Mouse (Mus musculus): ENCODE measurements around the gene Znrf3. TPM values are rescaled to one million over a fixed set of nuclear protein-coding genes. Genes with fewer than 3 reads are reported as not detected.

The Znrf3 gene
- total and polyA plus RNA-seq, 2 experiments from 2014 or later = 9.9 to 13.6 TPM

- Histone ChIP-seq H3K9ac (replicated peaks; ENCODE audit: low read length) (no peak overlapping the region), H3K9me3 (ENCODE audit: low read length) (no peaks in the 10 kb centered on the region), H3K4me3 (ENCODE audit: low read length) (no peak overlapping the region), H3K27ac (no peak overlapping the region), H3K27me3 (ENCODE audit: insufficient read depth, low read length) (no peaks in the 10 kb centered on the region), H3K4me2 (ENCODE audit: low read depth, low read length) (no peak overlapping the region), H3K36me3 (ENCODE audit: insufficient read depth, low read length) (no peaks in the 10 kb centered on the region), H3K4me1 (ENCODE audit: insufficient read depth, low read length) (peaks cover 4% of the 10 kb centered on the region; the same call in 1 of the 2 replicates)
- ATAC-seq (no peak), DNase-seq (ENCODE audit: low spot score) (no peak)
- 74% methylated on average over 13 of the region's 13 CpGs for WGBS
- peak; percentile 30 for TF ChIP-seq CTCF (IDR thresholded peaks at IDR 0.05; ENCODE audit: low read depth)
Measured at GRCm38 (mm10) chr11:5257151-5257862, 187.3 kb downstream of the Znrf3 start.

- no peaks in the 10 kb centered on the region for H3K9me3 ChIP-seq (ENCODE audit: low read length)
- peak overlapping the region; percentile 36; the same call in 1 of the 2 replicates for H3K27ac ChIP-seq
- no peak overlapping the region for H3K9ac ChIP-seq (replicated peaks; ENCODE audit: low read length)
- WGBS = 24% methylated on average over 9 of the region's 9 CpGs
- H3K27me3 ChIP-seq (ENCODE audit: insufficient read depth, low read length) = no peaks in the 10 kb centered on the region
- DNase-seq (ENCODE audit: low spot score) = peak; percentile 28
- no peak for TF ChIP-seq CTCF (IDR thresholded peaks at IDR 0.05; ENCODE audit: low read depth)
- ATAC-seq = 0 out of 2 replicates have a peak, but pooled peaks have one; percentile 21
- H3K4me2 ChIP-seq (ENCODE audit: low read depth, low read length) = no peak overlapping the region
- H3K36me3 ChIP-seq (ENCODE audit: insufficient read depth, low read length) = no peaks in the 10 kb centered on the region
- H3K4me1 ChIP-seq (ENCODE audit: insufficient read depth, low read length) = peaks cover 4% of the 10 kb centered on the region; the same call in 1 of the 2 replicates
- no peak overlapping the region for H3K4me3 ChIP-seq (ENCODE audit: low read length)
Measured at GRCm38 (mm10) chr11:5255509-5256014, 189.1 kb downstream of the Znrf3 start.

DNA sequence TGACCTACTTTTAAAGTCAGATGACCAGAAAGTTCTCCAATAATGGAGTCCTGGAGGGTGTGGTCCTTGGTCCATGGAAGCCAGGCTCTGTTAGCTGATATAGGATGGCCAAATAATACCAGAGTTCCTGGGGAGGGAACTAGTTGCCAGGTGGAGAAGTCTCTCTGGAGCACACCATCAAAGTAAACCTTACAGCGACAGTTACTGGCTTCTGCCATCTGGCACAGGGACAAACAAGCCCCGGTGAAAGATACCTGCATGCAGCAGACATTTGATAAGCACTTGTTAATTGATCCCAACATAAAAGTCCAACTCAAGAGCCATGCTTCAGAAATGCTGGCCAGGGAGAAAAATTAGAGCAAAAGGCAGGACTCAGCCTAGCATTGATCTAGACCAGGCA is 190.6 kb downstream of the Znrf3 start:
- no peak for ATAC-seq
- WGBS = 81% methylated on average over 2 of the region's 2 CpGs
- H3K4me2 ChIP-seq (ENCODE audit: low read depth, low read length) = no peak overlapping the region
- DNase-seq (ENCODE audit: low spot score) = no peak
- H3K36me3 ChIP-seq (ENCODE audit: insufficient read depth, low read length) = no peaks in the 10 kb centered on the region
- peaks cover 4% of the 10 kb centered on the region; the same call in 1 of the 2 replicates for H3K4me1 ChIP-seq (ENCODE audit: insufficient read depth, low read length)
- no peak overlapping the region for H3K27ac ChIP-seq
- H3K27me3 ChIP-seq (ENCODE audit: insufficient read depth, low read length) = no peaks in the 10 kb centered on the region
- no peak overlapping the region for H3K9ac ChIP-seq (replicated peaks; ENCODE audit: low read length)
- H3K4me3 ChIP-seq (ENCODE audit: low read length) = no peak overlapping the region
- no peaks in the 10 kb centered on the region for H3K9me3 ChIP-seq (ENCODE audit: low read length)
- TF ChIP-seq CTCF (IDR thresholded peaks at IDR 0.05; ENCODE audit: low read depth) = no peak

DNA sequence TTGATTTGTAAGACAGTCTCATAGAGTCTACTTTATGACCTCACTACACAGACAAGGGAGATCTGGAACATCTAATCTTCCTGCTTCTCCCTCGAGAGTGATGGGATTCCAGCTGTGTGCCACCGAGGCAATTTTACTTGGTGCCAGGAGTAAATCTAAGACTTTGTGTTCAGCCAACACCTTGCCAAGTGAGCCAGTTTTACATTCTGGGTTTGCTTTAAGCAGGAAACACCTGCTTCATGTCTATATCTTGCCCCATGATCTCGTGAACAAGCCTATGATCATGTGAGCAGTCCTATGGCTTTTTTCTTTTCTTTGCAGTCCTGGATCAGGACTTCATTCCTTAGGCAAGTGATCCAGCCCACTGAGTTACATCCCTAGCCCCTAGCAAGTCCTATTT is 191.1 kb downstream of the Znrf3 start:
- no peak for ATAC-seq
- H3K4me3 ChIP-seq (ENCODE audit: low read length) = no peak overlapping the region
- H3K4me2 ChIP-seq (ENCODE audit: low read depth, low read length) = no peak overlapping the region
- no peak overlapping the region for H3K9ac ChIP-seq (replicated peaks; ENCODE audit: low read length)
- peaks cover 4% of the 10 kb centered on the region; the same call in 1 of the 2 replicates for H3K4me1 ChIP-seq (ENCODE audit: insufficient read depth, low read length)
- no peaks in the 10 kb centered on the region for H3K36me3 ChIP-seq (ENCODE audit: insufficient read depth, low read length)
- WGBS = 59% methylated on average over 3 of the region's 3 CpGs
- no peak for DNase-seq (ENCODE audit: low spot score)
- no peaks in the 10 kb centered on the region for H3K27me3 ChIP-seq (ENCODE audit: insufficient read depth, low read length)
- no peak overlapping the region for H3K27ac ChIP-seq
- no peak for TF ChIP-seq CTCF (IDR thresholded peaks at IDR 0.05; ENCODE audit: low read depth)
- no peaks in the 10 kb centered on the region for H3K9me3 ChIP-seq (ENCODE audit: low read length)

DNA sequence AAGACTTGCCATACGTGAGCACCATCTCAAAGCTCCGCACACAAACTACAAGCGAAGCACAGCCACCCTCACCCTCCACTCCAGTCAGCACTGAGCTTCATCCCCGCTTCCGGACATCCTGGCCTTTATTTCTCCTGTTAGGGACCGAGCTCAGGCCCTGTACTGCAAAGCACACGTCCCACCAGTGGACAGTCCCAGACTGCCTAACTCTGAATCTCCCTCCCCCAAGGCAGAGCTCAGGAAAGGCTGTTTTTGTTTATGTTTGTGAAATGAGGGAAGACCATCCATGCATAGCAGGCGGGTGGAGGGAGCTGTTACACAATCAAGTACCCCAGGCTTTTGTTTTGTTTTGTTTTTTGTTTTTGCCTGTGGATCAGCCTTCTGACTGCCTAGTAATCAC is 191.9 kb downstream of the Znrf3 start:
- Histone ChIP-seq H3K4me1 (ENCODE audit: insufficient read depth, low read length) (peaks cover 4% of the 10 kb centered on the region; the same call in 1 of the 2 replicates), H3K27me3 (ENCODE audit: insufficient read depth, low read length) (no peaks in the 10 kb centered on the region), H3K36me3 (ENCODE audit: insufficient read depth, low read length) (no peaks in the 10 kb centered on the region), H3K4me2 (ENCODE audit: low read depth, low read length) (no peak overlapping the region), H3K9ac (replicated peaks; ENCODE audit: low read length) (no peak overlapping the region), H3K9me3 (ENCODE audit: low read length) (no peaks in the 10 kb centered on the region), H3K27ac (no peak overlapping the region), H3K4me3 (ENCODE audit: low read length) (no peak overlapping the region)
- DNase-seq (ENCODE audit: low spot score) = no peak
- WGBS = 78% methylated on average over 8 of the region's 8 CpGs
- no peak for TF ChIP-seq CTCF (IDR thresholded peaks at IDR 0.05; ENCODE audit: low read depth)
- ATAC-seq = no peak

DNA sequence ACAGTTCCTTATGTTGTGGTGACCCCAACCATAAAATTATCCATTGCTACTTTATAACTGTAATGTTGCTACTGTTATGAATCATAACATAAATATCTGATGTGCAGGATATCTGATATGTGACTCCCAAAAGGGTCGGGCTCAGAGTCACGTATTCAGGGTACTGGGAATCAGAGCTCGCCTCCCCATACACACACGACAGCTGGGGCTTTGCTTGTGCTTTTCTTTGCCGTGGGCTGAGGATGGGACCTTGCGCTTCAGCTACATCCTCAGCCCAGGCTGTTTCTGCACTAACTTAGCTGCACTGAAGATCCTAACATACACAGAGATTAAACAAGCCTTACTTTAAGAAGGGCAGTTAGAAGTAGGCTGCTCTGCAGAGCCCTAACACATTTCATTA is 193.5 kb downstream of the Znrf3 start:
- Histone ChIP-seq H3K4me3 (ENCODE audit: low read length) (no peak overlapping the region), H3K9me3 (ENCODE audit: low read length) (no peaks in the 10 kb centered on the region), H3K27ac (no peak overlapping the region), H3K9ac (replicated peaks; ENCODE audit: low read length) (no peak overlapping the region), H3K4me2 (ENCODE audit: low read depth, low read length) (no peak overlapping the region), H3K4me1 (ENCODE audit: insufficient read depth, low read length) (peaks cover under 1% of the 10 kb centered on the region; the same call in 1 of the 2 replicates), H3K36me3 (ENCODE audit: insufficient read depth, low read length) (no peaks in the 10 kb centered on the region), H3K27me3 (ENCODE audit: insufficient read depth, low read length) (no peaks in the 10 kb centered on the region)
- 68% methylated on average over 6 of the region's 6 CpGs for WGBS
- TF ChIP-seq CTCF (IDR thresholded peaks at IDR 0.05; ENCODE audit: low read depth) = no peak
- ATAC-seq (no peak), DNase-seq (ENCODE audit: low spot score) (no peak)

DNA sequence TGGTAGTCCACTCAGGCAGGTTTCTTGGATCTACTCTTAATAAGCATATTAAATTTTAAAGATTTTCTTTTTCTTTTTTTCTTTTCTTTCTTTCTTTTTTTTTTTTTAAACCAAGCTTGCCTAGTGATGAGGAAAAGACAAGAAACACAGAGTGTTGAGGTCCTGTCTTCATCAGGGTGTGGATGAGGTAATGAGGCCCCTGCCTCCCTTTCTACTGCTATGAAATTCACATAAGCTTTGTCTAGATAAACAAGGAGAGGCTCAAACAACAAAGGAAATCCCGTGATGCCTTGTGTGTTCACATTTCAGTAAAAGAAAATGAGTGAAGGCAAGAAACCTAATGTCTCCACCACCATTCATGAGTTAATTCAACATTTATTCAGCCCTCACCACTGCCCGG is 196.4 kb downstream of the Znrf3 start:
- DNase-seq (ENCODE audit: low spot score) (no peak), ATAC-seq (no peak)
- Histone ChIP-seq H3K9ac (replicated peaks; ENCODE audit: low read length) (no peak overlapping the region), H3K27ac (no peak overlapping the region), H3K9me3 (ENCODE audit: low read length) (no peaks in the 10 kb centered on the region), H3K4me1 (ENCODE audit: insufficient read depth, low read length) (0 out of 2 replicates have a peak, but pooled peaks cover 5% of the 10 kb centered on the region), H3K4me3 (ENCODE audit: low read length) (no peak overlapping the region), H3K36me3 (ENCODE audit: insufficient read depth, low read length) (no peaks in the 10 kb centered on the region), H3K4me2 (ENCODE audit: low read depth, low read length) (no peak overlapping the region), H3K27me3 (ENCODE audit: insufficient read depth, low read length) (no peaks in the 10 kb centered on the region)
- no peak for TF ChIP-seq CTCF (IDR thresholded peaks at IDR 0.05; ENCODE audit: low read depth)
- WGBS = 30% methylated on average over 2 of the region's 2 CpGs
